Mouse (Mus musculus): Measurements from ENCODE around the gene Slfn4.
"Not testable (repeated sequence)": the region's sequence is repeated elsewhere in the genome, so short reads cannot be mapped to it uniquely, and the experiment has no call there.

Gene Slfn4

DNA sequence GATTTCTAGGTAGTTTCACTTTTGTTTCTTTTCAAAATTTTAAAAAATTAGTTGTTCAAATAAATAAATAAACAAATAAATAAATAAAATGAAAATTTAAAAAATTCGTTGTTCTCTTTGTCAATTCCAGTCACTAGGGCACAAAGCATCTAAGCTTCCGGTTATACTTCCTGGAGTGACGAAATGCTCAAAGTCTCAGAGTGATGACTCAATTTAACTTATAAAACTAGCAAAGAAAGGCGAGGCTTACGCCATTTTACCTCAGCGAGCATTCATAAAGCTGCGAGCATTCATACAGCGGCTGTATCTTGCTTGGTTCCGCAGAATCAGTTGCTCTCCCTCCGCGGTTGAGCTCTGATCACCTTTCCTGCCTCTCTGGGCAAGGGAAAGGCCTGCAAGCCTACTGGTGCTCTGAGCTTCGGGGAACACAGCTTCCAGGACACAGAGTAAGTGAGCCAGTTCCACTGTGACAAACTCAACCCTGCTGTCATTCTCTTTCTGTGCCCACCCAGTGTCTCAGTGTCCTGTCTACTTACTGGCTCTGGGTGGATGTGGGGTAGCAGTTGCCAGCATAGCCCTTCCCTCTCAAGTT lies at the start of gene Slfn4:
Gene Slfn4, plus strand, starts transcription at position 239 of the 592 bp plus-strand sequence.
- no peak for DNase-seq (ENCODE audit: low spot score)

DNA sequence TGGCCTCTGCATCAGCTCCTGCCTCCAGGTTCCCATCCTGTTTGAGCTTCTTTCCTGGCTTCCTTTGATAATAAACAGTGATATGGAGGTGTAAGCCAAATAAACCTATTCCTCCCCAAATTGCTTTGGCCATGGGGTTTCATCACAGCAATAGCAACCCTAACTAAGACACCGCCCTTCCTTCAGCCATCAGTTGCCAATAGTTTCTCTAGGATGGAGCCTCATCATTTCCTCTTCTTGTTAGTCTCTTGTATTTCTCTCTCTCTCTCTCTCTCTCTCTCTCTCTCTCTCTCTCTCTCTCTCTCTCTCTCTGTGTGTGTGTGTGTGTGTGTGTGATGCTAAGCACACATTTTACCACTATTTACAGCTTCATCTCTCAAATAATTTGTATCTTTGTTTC lies 49.4 kb upstream of the Slfn4 start:
- DNase-seq (ENCODE audit: low spot score) = not testable (repeated sequence)

- DNase-seq (ENCODE audit: low spot score) = not testable (repeated sequence)
Measured at GRCm38 (mm10) chr11:83137253-83137652, 37.7 kb upstream of the Slfn4 start.

- not testable (repeated sequence) for DNase-seq (ENCODE audit: low spot score)
Measured at GRCm38 (mm10) chr11:83148939-83149338, 26.0 kb upstream of the Slfn4 start.

- DNase-seq (ENCODE audit: low spot score) = no peak
Measured at GRCm38 (mm10) chr11:83191134-83191893, 16.3 kb downstream of the Slfn4 start, which contains the start of gene Slfn3. Slfn3 (plus strand) TSS chr11:83191330.

DNA sequence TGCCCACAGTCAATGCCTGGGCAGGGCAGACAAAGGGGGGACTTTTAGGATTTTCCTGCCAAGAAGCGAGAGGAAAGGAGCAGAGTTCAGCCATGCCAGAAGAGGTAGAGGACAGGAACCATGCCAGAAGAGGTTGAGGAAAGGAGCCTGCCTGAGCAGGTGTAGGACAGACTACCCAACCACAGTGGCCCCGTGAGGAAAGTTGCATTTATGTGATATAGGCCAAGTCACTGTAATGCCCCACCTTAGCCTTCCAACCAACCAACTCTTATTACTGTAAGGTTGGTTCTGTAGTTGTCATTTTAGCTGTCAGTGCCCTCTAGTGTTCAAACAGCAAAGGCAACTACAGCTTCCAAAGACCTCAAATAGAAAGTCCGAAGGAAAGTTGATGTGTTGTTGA lies 17.0 kb downstream of the Slfn4 start:
- peak; percentile 57 for DNase-seq (ENCODE audit: low spot score)

DNA sequence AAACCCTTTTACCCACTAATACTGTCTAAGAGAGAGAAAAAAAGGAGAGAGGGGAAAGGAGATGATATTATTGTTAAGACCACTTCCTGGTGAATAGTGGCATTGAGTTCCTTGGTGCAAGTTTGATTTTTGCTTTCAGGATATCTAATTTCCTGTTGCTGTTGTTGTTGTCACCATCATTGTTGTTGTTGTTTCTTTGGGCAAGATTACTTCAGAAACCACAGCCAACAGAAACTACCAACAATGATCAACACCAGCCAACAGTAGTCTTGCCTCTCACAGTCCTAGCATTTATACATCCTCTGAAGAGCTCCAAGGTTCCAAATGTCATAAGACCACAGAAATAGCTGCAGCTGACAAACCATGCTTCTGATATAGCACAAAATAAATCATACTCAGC lies 30.0 kb downstream of the Slfn4 start:
- no peak for DNase-seq (ENCODE audit: low spot score)

DNA sequence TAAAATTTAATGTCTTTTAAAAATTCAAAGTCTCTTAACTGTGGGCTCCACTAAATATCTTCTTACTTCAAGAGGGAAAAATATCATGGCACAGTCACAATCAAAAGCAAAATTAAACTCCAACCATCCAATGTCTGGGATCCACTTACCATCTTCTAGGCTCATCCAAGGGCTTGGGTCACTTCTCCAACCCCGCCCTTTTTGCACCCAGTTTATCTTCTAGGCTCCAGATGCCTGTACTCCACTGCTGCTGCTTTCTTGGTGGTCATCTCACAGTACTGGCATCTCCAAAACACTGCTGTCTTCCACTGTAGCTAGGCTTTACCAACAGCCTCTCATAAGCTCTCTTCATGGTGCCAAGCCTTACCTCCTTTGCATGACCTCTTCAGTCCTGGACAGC lies 41.1 kb downstream of the Slfn4 start:
- no peak for DNase-seq (ENCODE audit: low spot score)

DNA sequence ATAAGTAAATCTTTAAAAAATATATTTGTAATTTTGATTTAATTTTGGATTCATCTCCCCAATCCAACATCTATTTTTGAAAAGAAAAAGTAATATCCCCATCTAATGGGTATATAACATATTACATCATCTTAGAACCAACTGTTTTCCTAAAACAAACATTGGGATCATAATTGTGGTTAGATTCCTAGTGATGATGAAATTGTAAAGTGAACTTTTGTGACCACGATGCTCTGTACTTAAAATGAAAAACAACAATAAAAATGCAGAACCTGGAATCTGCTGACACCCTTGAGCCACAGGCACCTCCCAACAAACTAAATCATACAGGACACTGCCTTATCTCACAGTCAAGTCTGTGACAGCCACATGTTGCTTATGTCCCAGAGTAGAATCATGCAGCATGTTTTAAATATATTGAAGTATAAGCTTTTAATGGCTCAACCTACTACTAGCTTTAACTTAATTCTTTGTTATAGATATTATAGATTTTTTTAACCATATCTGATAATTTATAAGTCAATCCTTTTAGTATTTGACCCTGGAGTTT lies 46.4 kb downstream of the Slfn4 start:
- DNase-seq (ENCODE audit: low spot score) = no peak

- no peak for DNase-seq (ENCODE audit: low spot score)
Measured at GRCm38 (mm10) chr11:83223367-83223766, 48.4 kb downstream of the Slfn4 start.

GRCm38 (mm10) chr11:83223793-83224192 lies 48.8 kb downstream of the Slfn4 start:
- DNase-seq (ENCODE audit: low spot score) = not testable (repeated sequence)

DNA sequence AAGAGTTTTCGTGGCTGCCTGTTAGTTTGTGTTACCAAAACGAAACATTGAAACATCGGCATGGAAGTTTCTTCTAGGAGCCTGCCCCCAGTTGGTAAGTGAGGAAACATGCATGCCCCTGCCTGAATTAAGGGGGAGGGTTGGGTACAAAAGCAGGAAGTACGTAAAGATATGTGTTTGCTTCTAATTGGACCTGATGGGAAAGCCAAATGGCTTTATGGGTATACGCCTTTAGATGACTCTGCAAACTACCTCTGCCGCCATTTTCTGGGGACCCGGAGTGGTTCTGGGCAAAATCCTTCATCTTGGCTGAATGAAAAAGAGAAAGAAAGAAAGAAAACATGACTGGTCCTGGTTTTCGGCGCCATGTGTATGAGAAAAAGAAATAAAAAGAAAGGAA lies 49.2 kb downstream of the Slfn4 start:
- no peak for DNase-seq (ENCODE audit: low spot score)

GRCm38 (mm10) chr11:83224750-83225149 lies 49.8 kb downstream of the Slfn4 start:
- DNase-seq (ENCODE audit: low spot score) = no peak

GRCm38 (mm10) chr11:83225371-83225960 lies 50.5 kb downstream of the Slfn4 start:
- DNase-seq (ENCODE audit: low spot score) = no peak

DNA sequence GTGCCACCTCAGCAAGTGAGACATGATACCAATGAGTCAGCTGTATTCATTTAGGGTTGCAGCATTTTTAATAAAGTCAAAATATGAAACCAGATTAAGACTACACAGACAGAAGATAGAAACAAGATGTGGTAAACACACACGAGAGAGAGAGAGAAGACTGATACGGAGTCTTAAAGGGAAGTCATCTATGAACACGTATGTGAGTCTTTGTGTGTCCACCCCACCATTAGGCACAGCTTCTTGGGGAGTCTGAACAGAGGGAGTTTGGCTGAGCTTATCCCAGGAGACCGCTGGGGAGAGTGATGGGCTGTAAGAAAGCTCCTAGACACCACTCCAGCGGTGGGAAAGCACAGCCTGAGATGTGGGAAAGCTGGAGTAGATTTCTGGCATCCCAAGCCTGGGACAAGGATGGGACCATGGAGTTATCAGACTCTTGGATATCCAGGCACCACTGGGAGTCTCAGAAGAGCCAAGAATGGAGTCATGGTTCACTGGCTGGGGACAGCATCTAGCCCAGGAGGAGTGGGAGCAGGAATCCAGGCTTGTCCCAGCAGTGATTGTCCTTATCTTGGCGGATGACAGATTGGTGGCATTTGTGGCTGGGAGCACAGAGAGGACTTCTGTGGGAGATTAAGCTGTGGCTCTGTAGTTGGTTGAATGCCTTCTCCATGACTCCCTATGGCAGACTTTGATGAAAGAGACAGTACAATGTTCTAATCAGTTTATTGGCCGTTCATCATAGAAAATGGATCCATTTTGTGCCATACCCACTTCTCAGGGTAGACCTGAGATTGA lies 53.1 kb downstream of the Slfn4 start:
- no peak for DNase-seq (ENCODE audit: low spot score)

DNA sequence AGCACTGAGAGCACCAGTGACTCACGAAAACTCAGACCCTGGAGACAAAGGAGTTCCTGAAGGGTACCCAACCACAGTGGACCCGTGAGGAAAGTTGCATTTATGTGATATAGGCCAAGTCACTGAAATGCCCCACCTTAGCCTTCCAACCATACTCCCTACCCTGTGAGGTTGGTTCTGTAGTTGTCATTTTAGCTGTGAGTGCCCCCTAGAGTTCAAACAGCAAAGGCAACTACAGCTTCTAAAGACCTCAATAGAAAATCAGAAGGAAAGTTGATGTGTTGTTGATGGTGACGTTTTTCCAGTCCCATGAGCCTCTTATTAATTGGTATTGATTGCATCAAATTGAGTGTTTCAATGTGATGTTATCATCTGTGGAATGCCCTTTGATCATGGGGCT lies 56.0 kb downstream of the Slfn4 start:
- DNase-seq (ENCODE audit: low spot score) = peak; percentile 19

GRCm38 (mm10) chr11:83233621-83234020 lies 58.6 kb downstream of the Slfn4 start:
- not testable (repeated sequence) for DNase-seq (ENCODE audit: low spot score)

DNA sequence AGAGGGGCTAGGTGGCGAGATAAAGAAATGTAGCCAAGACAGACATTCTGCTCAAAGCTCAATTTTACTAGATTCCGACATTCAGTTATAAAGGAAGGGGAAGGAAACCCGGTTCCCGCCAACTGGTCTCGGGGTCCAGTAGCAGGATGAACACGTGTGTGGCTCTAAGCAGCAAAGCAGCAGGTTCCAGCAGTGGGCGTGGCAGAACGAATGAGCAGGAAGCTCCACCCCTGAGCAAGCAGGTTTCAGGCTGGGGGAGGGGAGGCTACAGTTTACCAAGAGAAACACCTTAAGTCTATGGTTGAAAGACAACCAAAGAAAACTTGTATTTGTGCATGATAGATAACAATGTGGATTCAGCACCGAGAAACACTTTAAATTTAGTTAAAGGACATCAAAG lies 62.4 kb downstream of the Slfn4 start:
- DNase-seq (ENCODE audit: low spot score) = not testable (repeated sequence)

- DNase-seq (ENCODE audit: low spot score) = no peak
Measured at GRCm38 (mm10) chr11:83238389-83238788, 63.4 kb downstream of the Slfn4 start.

DNA sequence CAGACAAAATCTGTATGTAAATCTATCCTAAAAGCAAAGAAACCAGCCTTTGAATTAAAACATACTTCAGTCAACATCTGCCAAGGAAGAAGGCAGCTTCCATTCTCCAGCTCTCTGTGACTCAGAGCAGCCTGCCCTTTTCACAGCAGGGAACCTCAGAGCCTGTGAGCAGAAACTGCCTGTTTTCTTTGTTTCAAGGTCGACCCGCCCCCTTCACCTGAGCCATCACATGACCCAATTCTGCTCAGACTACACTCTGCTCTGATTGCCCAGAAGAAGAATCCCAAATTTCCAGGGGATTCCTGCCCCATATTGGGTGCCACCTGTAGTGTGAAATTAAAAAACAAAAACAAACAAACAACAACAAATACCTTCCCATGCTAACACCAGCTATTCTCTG lies 64.8 kb downstream of the Slfn4 start:
- no peak for DNase-seq (ENCODE audit: low spot score)

Measured in embryo, embryonic 10.5 days (tissue).